Mouse (Mus musculus): ENCODE measurements at regions not wholly inside any gene's neighbourhood (a gene's known extent, or its start where the extent isn't known, plus 50 kb on each side); places are given as distances from the start of the nearest gene placed in this dataset.

- Histone ChIP-seq H3K4me1 (replicated peaks; ENCODE audit: control insufficient read depth, insufficient read depth) (no peaks in the 10 kb centered on the region), H3K4me2 (replicated peaks; ENCODE audit: low read depth) (no peak overlapping the region), H3K9ac (ENCODE audit: low read length) (no peak overlapping the region), H3K36me3 (ENCODE audit: control insufficient read depth, insufficient read depth, low read length) (no peaks in the 10 kb centered on the region), H3K4me3 (ENCODE audit: low read depth, low read length) (no peak overlapping the region), H3K27ac (replicated peaks) (no peak overlapping the region), H3K9me3 (ENCODE audit: control insufficient read depth, low read length) (no peaks in the 10 kb centered on the region), H3K27me3 (ENCODE audit: control insufficient read depth, insufficient read depth, low read length) (no peaks in the 10 kb centered on the region)
- no peak for TF ChIP-seq CTCF (IDR thresholded peaks at IDR 0.05; ENCODE audit: low read depth)
- no peak for TF ChIP-seq EP300 (optimal IDR thresholded peaks at IDR 0.05)
- WGBS: 51% methylated on average over 1 of the region's 1 CpGs
- no peak for DNase-seq (ENCODE audit: low spot score)
- no peak for ATAC-seq (ENCODE audit: low FRiP score, low TSS enrichment)
These were observed 456.3 kb upstream of the Mctp2 start for GRCm38 (mm10) chr7:72762711-72763110.

GRCm38 (mm10) chr7:72768705-72769104 lies 462.3 kb upstream of the Mctp2 start:
- Histone ChIP-seq H3K9ac (ENCODE audit: low read length) (no peak overlapping the region), H3K4me1 (replicated peaks; ENCODE audit: control insufficient read depth, insufficient read depth) (no peaks in the 10 kb centered on the region), H3K36me3 (ENCODE audit: control insufficient read depth, insufficient read depth, low read length) (no peaks in the 10 kb centered on the region), H3K9me3 (ENCODE audit: control insufficient read depth, low read length) (no peaks in the 10 kb centered on the region), H3K4me2 (replicated peaks; ENCODE audit: low read depth) (no peak overlapping the region), H3K27me3 (ENCODE audit: control insufficient read depth, insufficient read depth, low read length) (no peaks in the 10 kb centered on the region), H3K4me3 (ENCODE audit: low read depth, low read length) (no peak overlapping the region), H3K27ac (replicated peaks) (no peak overlapping the region)
- whole genome bisulfite sequencing: 57% methylated on average over 4 of the region's 4 CpGs
- ATAC-seq (ENCODE audit: low FRiP score, low TSS enrichment) (no peak), DNase-seq (ENCODE audit: low spot score) (no peak)
- no peak for TF ChIP-seq CTCF (IDR thresholded peaks at IDR 0.05; ENCODE audit: low read depth)
- no peak for TF ChIP-seq EP300 (optimal IDR thresholded peaks at IDR 0.05)

- TF ChIP-seq EP300 (optimal IDR thresholded peaks at IDR 0.05) (no peak), CTCF (IDR thresholded peaks at IDR 0.05; ENCODE audit: low read depth) (no peak)
- Histone ChIP-seq H3K36me3 (ENCODE audit: control insufficient read depth, insufficient read depth, low read length) (no peaks in the 10 kb centered on the region), H3K9me3 (ENCODE audit: control insufficient read depth, low read length) (no peaks in the 10 kb centered on the region), H3K27me3 (ENCODE audit: control insufficient read depth, insufficient read depth, low read length) (no peaks in the 10 kb centered on the region), H3K4me1 (replicated peaks; ENCODE audit: control insufficient read depth, insufficient read depth) (no peaks in the 10 kb centered on the region), H3K9ac (ENCODE audit: low read length) (no peak overlapping the region), H3K4me2 (replicated peaks; ENCODE audit: low read depth) (no peak overlapping the region), H3K27ac (replicated peaks) (no peak overlapping the region), H3K4me3 (ENCODE audit: low read depth, low read length) (no peak overlapping the region)
- 65% methylated on average over 3 of the region's 3 CpGs for WGBS
- DNase-seq (ENCODE audit: low spot score): no peak
- ATAC-seq (ENCODE audit: low FRiP score, low TSS enrichment): no peak
These were observed 467.8 kb upstream of the Mctp2 start for GRCm38 (mm10) chr7:72774031-72774770.

- Histone ChIP-seq H3K9ac (ENCODE audit: low read length) (no peak overlapping the region), H3K4me3 (ENCODE audit: low read depth, low read length) (no peak overlapping the region), H3K27me3 (ENCODE audit: control insufficient read depth, insufficient read depth, low read length) (no peaks in the 10 kb centered on the region), H3K9me3 (ENCODE audit: control insufficient read depth, low read length) (no peaks in the 10 kb centered on the region), H3K4me1 (replicated peaks; ENCODE audit: control insufficient read depth, insufficient read depth) (no peaks in the 10 kb centered on the region), H3K27ac (replicated peaks) (no peak overlapping the region), H3K36me3 (ENCODE audit: control insufficient read depth, insufficient read depth, low read length) (no peaks in the 10 kb centered on the region), H3K4me2 (replicated peaks; ENCODE audit: low read depth) (no peak overlapping the region)
- WGBS: 62% methylated on average over 3 of the region's 3 CpGs
- DNase-seq (ENCODE audit: low spot score) (no peak), ATAC-seq (ENCODE audit: low FRiP score, low TSS enrichment) (no peak)
- TF ChIP-seq CTCF (IDR thresholded peaks at IDR 0.05; ENCODE audit: low read depth): no peak
- no peak for TF ChIP-seq EP300 (optimal IDR thresholded peaks at IDR 0.05)
These were observed 468.3 kb upstream of the Mctp2 start for GRCm38 (mm10) chr7:72774771-72775119.

GRCm38 (mm10) chr7:72787306-72787705 lies 480.9 kb upstream of the Mctp2 start:
- H3K27me3 ChIP-seq (ENCODE audit: control insufficient read depth, insufficient read depth, low read length): no peaks in the 10 kb centered on the region
- H3K4me2 ChIP-seq (replicated peaks; ENCODE audit: low read depth): no peak overlapping the region
- H3K27ac ChIP-seq (replicated peaks): no peak overlapping the region
- H3K36me3 ChIP-seq (ENCODE audit: control insufficient read depth, insufficient read depth, low read length): no peaks in the 10 kb centered on the region
- TF ChIP-seq EP300 (optimal IDR thresholded peaks at IDR 0.05) (no peak), CTCF (IDR thresholded peaks at IDR 0.05; ENCODE audit: low read depth) (no peak)
- H3K4me3 ChIP-seq (ENCODE audit: low read depth, low read length): no peak overlapping the region
- H3K9ac ChIP-seq (ENCODE audit: low read length): no peak overlapping the region
- no peaks in the 10 kb centered on the region for H3K4me1 ChIP-seq (replicated peaks; ENCODE audit: control insufficient read depth, insufficient read depth)
- no peak for DNase-seq (ENCODE audit: low spot score)
- WGBS: 87% methylated on average over 1 of the region's 1 CpGs
- ATAC-seq (ENCODE audit: low FRiP score, low TSS enrichment): no peak
- H3K9me3 ChIP-seq (ENCODE audit: control insufficient read depth, low read length): no peaks in the 10 kb centered on the region

- WGBS: 26% methylated on average over 2 of the region's 2 CpGs
- no peaks in the 10 kb centered on the region for H3K4me1 ChIP-seq (replicated peaks; ENCODE audit: control insufficient read depth, insufficient read depth)
- H3K4me2 ChIP-seq (replicated peaks; ENCODE audit: low read depth): no peak overlapping the region
- H3K36me3 ChIP-seq (ENCODE audit: control insufficient read depth, insufficient read depth, low read length): no peaks in the 10 kb centered on the region
- no peak for ATAC-seq (ENCODE audit: low FRiP score, low TSS enrichment)
- no peaks in the 10 kb centered on the region for H3K27me3 ChIP-seq (ENCODE audit: control insufficient read depth, insufficient read depth, low read length)
- DNase-seq (ENCODE audit: low spot score): no peak
- TF ChIP-seq CTCF (IDR thresholded peaks at IDR 0.05; ENCODE audit: low read depth) (no peak), EP300 (optimal IDR thresholded peaks at IDR 0.05) (no peak)
- H3K27ac ChIP-seq (replicated peaks): no peak overlapping the region
- H3K9ac ChIP-seq (ENCODE audit: low read length): no peak overlapping the region
- H3K9me3 ChIP-seq (ENCODE audit: control insufficient read depth, low read length): no peaks in the 10 kb centered on the region
- H3K4me3 ChIP-seq (ENCODE audit: low read depth, low read length): no peak overlapping the region
These were observed 481.9 kb upstream of the Mctp2 start for GRCm38 (mm10) chr7:72788261-72788660.
